Mouse (Mus musculus): ENCODE data around the gene Nudt3. TPM values are rescaled to one million over a fixed set of nuclear protein-coding genes. Genes with fewer than 3 reads are reported as not detected.

The Nudt3 gene
- total and polyA plus RNA-seq, 3 experiments = 54.4 to 69.2 (median 58.3) TPM

DNA sequence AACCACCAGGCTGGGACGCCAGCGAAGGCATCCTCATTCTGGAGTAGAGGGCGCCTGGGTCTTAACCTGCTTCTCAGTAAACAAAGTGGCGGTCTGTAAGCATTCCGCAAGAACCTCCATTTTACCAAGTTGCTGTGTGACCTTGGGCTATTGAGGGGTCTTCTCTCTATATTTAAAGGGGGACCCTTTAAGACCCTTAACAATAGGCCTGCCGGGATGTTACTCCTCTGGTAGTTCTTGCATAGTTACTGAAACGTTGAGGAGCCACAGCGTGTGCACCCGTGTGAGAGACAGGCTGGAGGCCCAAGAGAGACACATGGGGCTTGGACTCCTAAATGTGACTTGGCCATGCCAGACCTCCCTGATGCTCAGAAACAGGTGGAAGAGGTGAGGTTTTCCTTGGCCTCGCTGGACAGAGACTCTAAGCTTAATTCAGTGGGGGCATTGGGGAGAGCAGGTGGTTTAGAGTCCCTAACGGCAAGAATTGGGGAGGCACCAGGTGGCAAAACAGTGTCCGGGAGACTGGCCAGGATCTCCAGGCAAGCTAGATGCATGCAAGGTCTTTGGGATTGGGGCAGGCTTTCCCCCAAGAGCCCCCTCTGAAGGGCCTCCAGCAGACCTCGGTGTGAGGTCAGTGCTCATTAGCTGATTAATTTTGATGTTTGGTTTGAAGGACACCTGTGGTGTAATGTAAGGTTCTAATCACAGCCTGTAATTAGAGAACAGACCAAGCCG lies 65.2 kb downstream of the Nudt3 start:
- Histone ChIP-seq H3K9ac (ENCODE audit: insufficient read depth, low read depth) (peak overlapping the region; percentile 99), H3K79me2 (replicated peaks; ENCODE audit: control insufficient read depth, extremely low read depth, insufficient read depth, poor library complexity, severe bottlenecking) (peaks cover 51% of the 10 kb centered on the region), H3K4me2 (ENCODE audit: insufficient read depth, low read depth, poor library complexity, severe bottlenecking) (peak overlapping the region; percentile 53), H3K9me3 (replicated peaks; ENCODE audit: low read length) (peaks cover 8% of the 10 kb centered on the region), H3K27me3 (replicated peaks) (peaks cover 9% of the 10 kb centered on the region), H3K4me3 (replicated peaks in 1 of 3; ENCODE audit: low read depth in 2 of 3, low read length in 2 of 3, poor library complexity in 1 of 3) (peak overlapping the region; percentile 65 to 89 (median 78)), H3K36me3 (replicated peaks in 1 of 2; ENCODE audit: control insufficient read depth in 1 of 2, insufficient read depth in 1 of 2, low read length in 1 of 2) (peaks cover 8 to 22% of the 10 kb centered on the region in 2 experiments), H3K4me1 (ENCODE audit: control insufficient read depth in 1 of 2, insufficient read depth in 2 of 2) (peaks cover 15 to 42% of the 10 kb centered on the region in 2 experiments), H3K27ac (ENCODE audit: insufficient read depth, low read depth) (peak overlapping the region; percentile 41)
- in situ Hi-C loops (cut with MboI; ENCODE audit: low pct_ligation_motif_present, low pct_unique_long_range_greater_than_20kb, low sequenced_read_pairs) (no loop called here), dilution Hi-C loops (cut with MboI; ENCODE audit: extremely low pct_ligation_motif_present, extremely low pct_unique_long_range_greater_than_20kb, low sequenced_read_pairs) (no loop called here)
- no peak for DNase-seq (ENCODE audit: extremely low read depth)
- TF ChIP-seq UBTF (IDR thresholded peaks at IDR 0.05; ENCODE audit: low read depth, low read length) (no peak), SIN3A (IDR thresholded peaks at IDR 0.05; ENCODE audit: low read length) (0 out of 2 replicates have a peak, but pooled peaks have one; percentile 25), MEF2A (IDR thresholded peaks at IDR 0.05; ENCODE audit: borderline replicate concordance, low read depth, low read length) (no peak), RAD21 (IDR thresholded peaks at IDR 0.05; ENCODE audit: low read depth, low read length) (no peak), MAX (IDR thresholded peaks at IDR 0.05; ENCODE audit: low read length) (no peak; the same call in 1 of the 2 replicates), PAX5 (IDR thresholded peaks at IDR 0.05; ENCODE audit: low read length) (no peak), POLR2AphosphoS2 (IDR thresholded peaks at IDR 0.05; ENCODE audit: low read depth, low read length) (no peak), MXI1 (IDR thresholded peaks at IDR 0.05; ENCODE audit: low read depth, low read length) (peak; percentile 39; the same call in 1 of the 2 replicates), ETS1 (conservative IDR thresholded peaks at IDR 0.05; ENCODE audit: low read depth, low read length) (no peak), EP300 (IDR thresholded peaks at IDR 0.05; ENCODE audit: low read length) (no peak), CHD1 (IDR thresholded peaks at IDR 0.05; ENCODE audit: low read depth, low read length) (peak; percentile 74), BHLHE40 (IDR thresholded peaks at IDR 0.05; ENCODE audit: low read depth, low read length) (no peak), JUN (IDR thresholded peaks at IDR 0.05; ENCODE audit: insufficient read depth, low read depth, low read length) (no peak), MAFK (IDR thresholded peaks at IDR 0.05; ENCODE audit: insufficient replicate concordance, low read length) (no peak), ZKSCAN1 (IDR thresholded peaks at IDR 0.05; ENCODE audit: borderline replicate concordance, low read depth, low read length) (no peak), ZNF384 (IDR thresholded peaks at IDR 0.05; ENCODE audit: low read depth, low read length) (no peak), MYC (IDR thresholded peaks at IDR 0.05; ENCODE audit: low read depth, low read length) (no peak), TBP (conservative IDR thresholded peaks at IDR 0.05; ENCODE audit: low read depth, low read length) (no peak), POLR2A (IDR thresholded peaks at IDR 0.05; ENCODE audit: low read depth, low read length) (no peak), HCFC1 (IDR thresholded peaks at IDR 0.05; ENCODE audit: low read depth, low read length) (no peak), E2F4 (IDR thresholded peaks at IDR 0.05; ENCODE audit: insufficient replicate concordance, low read depth, low read length) (no peak), NELFE (IDR thresholded peaks at IDR 0.05; ENCODE audit: low read depth, low read length) (0 out of 2 replicates have a peak, but pooled peaks have one; percentile 3), NRF1 (IDR thresholded peaks at IDR 0.05; ENCODE audit: low read depth, low read length) (no peak), KAT2A (IDR thresholded peaks at IDR 0.05; ENCODE audit: insufficient replicate concordance, low read length) (no peak), SMC3 (IDR thresholded peaks at IDR 0.05; ENCODE audit: low read depth, low read length) (no peak), RCOR1 (conservative IDR thresholded peaks at IDR 0.05; ENCODE audit: low read depth, low read length) (no peak), JUND (conservative IDR thresholded peaks at IDR 0.05; ENCODE audit: low read depth, low read length) (no peak), ZMIZ1 (IDR thresholded peaks at IDR 0.05; ENCODE audit: low read depth, low read length) (no peak), USF1 (IDR thresholded peaks at IDR 0.05; ENCODE audit: low read depth, low read length) (no peak), CTCF (conservative IDR thresholded peaks at IDR 0.05 in 1 of 2, IDR thresholded peaks at IDR 0.05 in 1 of 2; ENCODE audit: low read depth in 2 of 2, low read length in 2 of 2) (no peak)
